Mouse (Mus musculus) heart, embryonic 14.5 days (tissue): Measurements from ENCODE around the gene Lipo1. TPM values are rescaled to one million over a fixed set of nuclear protein-coding genes. Genes with fewer than 3 reads are reported as not detected.
"Not testable (repeated sequence)": the region's sequence is repeated elsewhere in the genome, so short reads cannot be mapped to it uniquely, and the experiment has no call there.

Source experiments
- ATAC-seq: fragments of 200-750 bp; cut with Nextera tagmentation; 2 replicates; pipeline ENCODE4 v1.8.0; 2017; ENCODE audit warnings: low read depth, moderate TSS enrichment; ENCODE audit not compliant: insufficient number of reproducible peaks, insufficient read depth, low FRiP score
- H3K27ac ChIP-seq, 2 experiments: fragments of 200-500 bp in 1 of 2; fragments of 300-500 bp in 1 of 2; sonication (generic) in 1 of 2; replicated peaks in 1 of 2; 2 replicates each; pipeline ENCODE4 v1.5.1; 2012 to 2014; ENCODE audit warnings: low read depth in 2 of 2, low read length in 2 of 2, control low read depth in 1 of 2, mild to moderate bottlenecking in 1 of 2, mixed read lengths in 1 of 2; ENCODE audit not compliant: control insufficient read depth in 1 of 2, insufficient read depth in 1 of 2
- H3K27me3 ChIP-seq: fragments of 300-500 bp; sonication (generic); 2 replicates; pipeline ENCODE4 v1.6.1; 2014; ENCODE audit warnings: mild to moderate bottlenecking, low read length, control low read depth; ENCODE audit not compliant: control insufficient read depth, insufficient read depth
- H3K36me3 ChIP-seq: fragments of 300-500 bp; sonication (generic); 2 replicates; pipeline ENCODE4 v1.6.1; 2014; ENCODE audit warnings: mild to moderate bottlenecking, control low read depth, low read length, mixed read lengths; ENCODE audit not compliant: control insufficient read depth, insufficient read depth
- H3K4me1 ChIP-seq, 2 experiments: fragments of 200-500 bp in 1 of 2; fragments of 300-500 bp in 1 of 2; sonication (generic) in 1 of 2; 2 replicates each; pipeline ENCODE4 v1.6.1; 2012 to 2014; ENCODE audit warnings: low read length in 2 of 2, control low read depth in 1 of 2, mixed read lengths in 1 of 2; ENCODE audit not compliant: control insufficient read depth in 2 of 2, insufficient read depth in 2 of 2
- H3K4me2 ChIP-seq: fragments of 300-500 bp; sonication (generic); 2 replicates; pipeline ENCODE4 v1.6.1; 2014; ENCODE audit warnings: mild to moderate bottlenecking, low read length
- H3K4me3 ChIP-seq, 2 experiments: fragments of 200-500 bp in 1 of 2; fragments of 300-500 bp in 1 of 2; sonication (generic) in 1 of 2; 2 replicates each; pipeline ENCODE4 v1.5.1; 2012 to 2014; ENCODE audit warnings: low read length in 2 of 2, mild to moderate bottlenecking in 2 of 2, control low read depth in 1 of 2, low read depth in 1 of 2, moderate library complexity in 1 of 2; ENCODE audit not compliant: control insufficient read depth in 1 of 2, insufficient read depth in 1 of 2
- H3K9ac ChIP-seq: fragments of 300-500 bp; sonication (generic); 2 replicates; pipeline ENCODE4 v1.6.1; 2014; ENCODE audit warnings: mild to moderate bottlenecking, low read length
- H3K9me3 ChIP-seq: fragments of 300-500 bp; sonication (generic); 2 replicates; pipeline ENCODE4 v1.6.1; 2016; ENCODE audit warnings: low read length, control low read depth; ENCODE audit not compliant: control insufficient read depth
- WGBS: fragments of 180-500 bp; shearing (Covaris S2); extraction: QIAGEN DNeasy Blood & Tissue Kit; methylation state at CpG from one replicate; pipeline ENCODE4 v1.1.7; 2014; 5-methylcytosine and 5-hydroxymethylcytosine counted together
- polyA plus RNA-seq: library from polyadenylated mRNA; unstranded; fragments of >200 nt; fragmentation: Nextera tagmentation; extraction: Ambion mirVana; gene quantifications from 2 replicates; pipeline ENCODE4 v1.2.1, GENCODE M21; 2014

Gene Lipo1
- not detected in 2 replicates for polyA plus RNA-seq

DNA sequence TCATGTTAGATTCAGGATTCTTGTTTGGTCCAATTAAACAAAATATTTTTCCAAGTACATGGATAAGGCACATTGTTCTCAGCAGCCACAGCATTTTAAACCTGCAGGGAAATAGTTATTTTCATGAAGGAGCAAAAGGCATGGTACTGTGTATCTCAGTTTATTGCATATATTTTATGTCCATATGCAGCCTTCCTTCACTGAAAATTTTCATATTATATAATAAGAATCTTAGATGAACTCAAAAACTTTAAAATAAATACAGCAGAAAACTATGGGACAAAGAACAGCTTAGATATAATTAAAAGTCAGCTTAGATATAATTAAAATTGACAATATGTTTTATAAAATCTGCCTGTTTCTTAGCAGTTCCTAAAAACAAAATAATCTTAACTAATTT is at the start of gene Lipo1:
Gene Lipo1 (minus strand): TSS at position 101 of the 400 bp plus-strand sequence.
- not testable (repeated sequence) for H3K4me2 ChIP-seq, H3K9me3 ChIP-seq, H3K9ac ChIP-seq, H3K36me3 ChIP-seq, H3K27me3 ChIP-seq, H3K4me1 ChIP-seq, H3K27ac ChIP-seq, ATAC-seq, H3K4me3 ChIP-seq

DNA sequence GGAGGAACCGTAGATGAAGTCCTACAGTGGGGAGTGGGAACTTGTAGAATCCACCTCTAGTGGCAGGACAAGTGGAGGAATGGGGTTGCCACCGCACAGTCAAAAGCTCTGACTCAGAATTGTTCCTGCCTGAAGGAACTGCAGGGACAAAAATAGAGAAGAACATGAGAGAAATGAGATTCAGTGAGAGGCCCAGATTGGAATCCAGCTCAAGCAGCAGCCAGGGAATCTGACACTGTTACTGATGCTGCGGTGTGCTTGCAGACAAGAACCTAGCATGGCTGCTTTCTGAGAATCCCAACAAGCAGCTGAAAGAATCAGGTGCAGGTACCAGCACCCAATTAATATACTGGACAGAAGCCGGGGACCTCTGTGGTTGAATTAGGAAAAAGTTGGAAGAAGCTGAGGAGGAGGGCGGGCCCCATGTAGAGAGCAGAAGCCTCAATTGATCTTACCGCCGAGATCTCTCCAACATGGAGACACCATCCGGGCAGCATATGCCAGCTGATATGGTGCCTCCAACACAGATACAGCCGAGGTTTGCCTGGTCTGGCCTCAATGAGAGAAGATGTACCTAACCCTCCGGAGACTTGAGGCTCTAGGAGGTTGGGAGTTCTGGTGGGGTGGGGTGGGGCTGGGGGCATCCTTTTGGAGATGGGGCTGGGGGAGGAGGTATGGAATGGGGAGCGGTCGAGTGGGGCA is 532 bp downstream of the Lipo1 start:
- 77% methylated on average over 12 of the region's 12 CpGs for WGBS
- Histone ChIP-seq H3K9ac (no peak overlapping the region), H3K4me1 (no peaks in the 10 kb centered on the region), H3K4me2 (no peak overlapping the region), H3K27me3 (no peaks in the 10 kb centered on the region), H3K36me3 (no peaks in the 10 kb centered on the region), H3K27ac (no peak overlapping the region), H3K4me3 (no peak overlapping the region), H3K9me3 (no peaks in the 10 kb centered on the region)
- no peak for ATAC-seq

GRCm38 (mm10) chr19:33761287-33762086 is 25.8 kb downstream of the Lipo1 start, which contains the start of gene Lipo3:
TSS of gene Lipo3 (minus strand) at chr19:33761951.
- Histone ChIP-seq H3K4me2 (peak within 1 kb of the TSS; percentile 49), H3K4me3 (peak within 1 kb of the TSS; percentile 9 to 20; a peak in 3 of 4 replicates)
- peak; percentile 61 for ATAC-seq
- H3K27me3 ChIP-seq, H3K9me3 ChIP-seq, H3K27ac ChIP-seq, H3K36me3 ChIP-seq, H3K4me1 ChIP-seq, H3K9ac ChIP-seq: not testable (repeated sequence)
- WGBS: 21% methylated on average over 11 of the region's 41 CpGs

- not testable (repeated sequence) for H3K9ac ChIP-seq, H3K36me3 ChIP-seq, H3K27ac ChIP-seq, H3K4me2 ChIP-seq, ATAC-seq, H3K4me3 ChIP-seq, H3K9me3 ChIP-seq, H3K4me1 ChIP-seq, H3K27me3 ChIP-seq
- 91% methylated on average over 1 of the region's 1 CpGs for WGBS
These were observed 36.0 kb downstream of the Lipo1 start, which contains the start of gene Lipo2 for GRCm38 (mm10) chr19:33751259-33751658. TSS of gene Lipo2 (minus strand) at chr19:33751359.

Other genes with a start within 250 kb of the Lipo1 start
- not detected in 2 replicates for gene Gm8978, start 162.2 kb downstream of the Lipo1 start, polyA plus RNA-seq
- gene Lipo2, start 36.1 kb downstream of the Lipo1 start, polyA plus RNA-seq: 0.66 and 0.70 TPM in 2 replicates
- gene Lipo3, start 25.5 kb downstream of the Lipo1 start, polyA plus RNA-seq: 15.9 and 17.0 TPM in 2 replicates
- 0.19 TPM in 1 of 2 replicates, not detected in the other for gene Lipf, start 173.7 kb upstream of the Lipo1 start, polyA plus RNA-seq
- not detected in 2 replicates for gene Lipk, start 220.8 kb upstream of the Lipo1 start, polyA plus RNA-seq